Mouse (Mus musculus) MEL (cell line): ENCODE results near the gene Gm21915.

Experiments
- BHLHE40 ChIP-seq: IDR thresholded peaks from 2 replicates; pipeline ENCODE4 v1.6.1; 2012; ENCODE audit warnings: low read depth, mild to moderate bottlenecking, inconsistent platforms, low read length, improper control_type of control experiment, borderline replicate concordance
- CHD1 ChIP-seq: IDR thresholded peaks from 2 replicates; pipeline ENCODE4 v1.6.1; 2012; ENCODE audit warnings: low read depth, mild to moderate bottlenecking, inconsistent platforms, low read length, improper control_type of control experiment
- CHD2 ChIP-seq: IDR thresholded peaks from 2 replicates; pipeline ENCODE4 v1.6.1; 2011; ENCODE audit warnings: low read length, improper control_type of control experiment
- CTCF ChIP-seq, 3 experiments: IDR thresholded peaks in 2 of 3; conservative IDR thresholded peaks in 1 of 3; 2 replicates each; pipeline ENCODE4 v1.5.1; 2011 to 2012; ENCODE audit warnings: low read length in 3 of 3, low read depth in 2 of 3, mild to moderate bottlenecking in 2 of 3, improper control_type of control experiment in 1 of 3, inconsistent platforms in 1 of 3, mixed read lengths in 1 of 3, moderate library complexity in 1 of 3; ENCODE audit not compliant: control insufficient read depth in 1 of 3, insufficient read depth in 1 of 3, poor library complexity in 1 of 3, severe bottlenecking in 1 of 3
- GATA1 ChIP-seq: IDR thresholded peaks from 2 replicates; pipeline ENCODE4 v1.6.1; 2011; ENCODE audit warnings: low read depth, low read length, improper control_type of control experiment
- JUND ChIP-seq: IDR thresholded peaks from 2 replicates; pipeline ENCODE4 v1.6.1; 2011; ENCODE audit warnings: low read depth, mild to moderate bottlenecking, improper control_type of control experiment, low read length
- MAFK ChIP-seq: IDR thresholded peaks from 2 replicates; pipeline ENCODE4 v1.6.1; 2011; ENCODE audit warnings: low read depth, mild to moderate bottlenecking, low read length, improper control_type of control experiment, borderline replicate concordance
- MAX ChIP-seq: IDR thresholded peaks from 2 replicates; pipeline ENCODE4 v1.6.1; 2011; ENCODE audit warnings: low read length, improper control_type of control experiment
- NELFE ChIP-seq: IDR thresholded peaks from 2 replicates; pipeline ENCODE4 v1.6.1; 2011; ENCODE audit warnings: low read depth, low read length, improper control_type of control experiment
- POLR2A ChIP-seq, 2 experiments: IDR thresholded peaks; 2 replicates each; pipeline ENCODE4 v1.6.1; 2011 to 2012; ENCODE audit warnings: low read length in 2 of 2, mild to moderate bottlenecking in 2 of 2, control low read depth in 1 of 2, improper control_type of control experiment in 1 of 2, low read depth in 1 of 2, moderate library complexity in 1 of 2; ENCODE audit not compliant: control insufficient read depth in 1 of 2, insufficient read depth in 1 of 2, poor library complexity in 1 of 2
- TCF12 ChIP-seq: IDR thresholded peaks from 2 replicates; pipeline ENCODE4 v1.6.1; 2014; ENCODE audit warnings: low read depth, mild to moderate bottlenecking, inconsistent platforms, low read length, improper control_type of control experiment, moderate library complexity
- UBTF ChIP-seq: IDR thresholded peaks from 2 replicates; pipeline ENCODE4 v1.6.1; 2012; ENCODE audit warnings: low read depth, mild to moderate bottlenecking, inconsistent platforms, low read length, improper control_type of control experiment, moderate library complexity, borderline replicate concordance; ENCODE audit not compliant: insufficient read depth
- ZMIZ1 ChIP-seq: IDR thresholded peaks from 2 replicates; pipeline ENCODE4 v1.6.1; 2012; ENCODE audit warnings: low read depth, mild to moderate bottlenecking, inconsistent platforms, low read length, improper control_type of control experiment, moderate library complexity
- ZNF384 ChIP-seq: IDR thresholded peaks from 2 replicates; pipeline ENCODE4 v1.6.1; 2012; ENCODE audit warnings: low read depth, mild to moderate bottlenecking, inconsistent platforms, low read length, improper control_type of control experiment

GRCm38 (mm10) chr9:40636054-40636453 lies 34.4 kb upstream of the Gm21915 start:
- TF ChIP-seq GATA1: no peak
- peak; percentile 65 to 75 (median 69) for TF ChIP-seq CTCF (IDR thresholded peaks at IDR 0.05 in 2 of 3, conservative IDR thresholded peaks at IDR 0.05 in 1 of 3; ENCODE audit: control insufficient read depth in 1 of 3, insufficient read depth in 1 of 3, low read depth in 2 of 3, low read length in 3 of 3, poor library complexity in 1 of 3, severe bottlenecking in 1 of 3)
- no peak for TF ChIP-seq POLR2A (IDR thresholded peaks at IDR 0.05; ENCODE audit: control insufficient read depth in 1 of 2, insufficient read depth in 1 of 2, low read depth in 1 of 2, low read length in 2 of 2, poor library complexity in 1 of 2)
- no peak for TF ChIP-seq NELFE
- no peak for TF ChIP-seq MAX
- no peak for TF ChIP-seq CHD2
- no peak for TF ChIP-seq JUND
- TF ChIP-seq MAFK: no peak
- TF ChIP-seq TCF12: no peak
- TF ChIP-seq BHLHE40: no peak
- no peak for TF ChIP-seq ZMIZ1
- no peak for TF ChIP-seq ZNF384
- TF ChIP-seq CHD1: no peak
- TF ChIP-seq UBTF: no peak
